Mouse (Mus musculus): ENCODE data around the gene Pabpn1l. TPM values are rescaled to one million over a fixed set of nuclear protein-coding genes. Genes with fewer than 3 reads are reported as not detected.
A peak's percentile ranks its signal among the peaks of the same experiment; 100 is the strongest.

Pabpn1l gene
- polyA plus RNA-seq, 1 experiment from 2014 or later, result not detected

GRCm38 (mm10) chr8:122656056-122656999, 33.8 kb upstream of the Pabpn1l start:
- no peak overlapping the region for H3K27ac ChIP-seq (ENCODE audit: low read depth, low read length)
- H3K36me3 ChIP-seq (ENCODE audit: control insufficient read depth, insufficient read depth, low read length), result no peaks in the 10 kb centered on the region
- 0 out of 2 replicates have a peak, but pooled peaks have one; percentile 32 for ATAC-seq (replicated peaks; ENCODE audit: insufficient number of reproducible peaks, low FRiP score, low TSS enrichment)
- no peak overlapping the region for H3K4me2 ChIP-seq
- no peaks in the 10 kb centered on the region for H3K9me3 ChIP-seq (replicated peaks; ENCODE audit: control insufficient read depth, low read length)
- 55% methylated on average over 13 of the region's 13 CpGs for WGBS (ENCODE audit: insufficient replicate concordance)
- H3K9ac ChIP-seq (ENCODE audit: low read depth, low read length), result no peak overlapping the region
- H3K4me1 ChIP-seq (ENCODE audit: control insufficient read depth, insufficient read depth, low read length), result peaks cover 33% of the 10 kb centered on the region
- no peak overlapping the region for H3K4me3 ChIP-seq (ENCODE audit: low read depth, low read length)
- no peaks in the 10 kb centered on the region for H3K27me3 ChIP-seq (ENCODE audit: control insufficient read depth, insufficient read depth, low read length)

- H3K27me3 ChIP-seq (ENCODE audit: control insufficient read depth, insufficient read depth, low read length), result no peaks in the 10 kb centered on the region
- no peak for ATAC-seq (replicated peaks; ENCODE audit: insufficient number of reproducible peaks, low FRiP score, low TSS enrichment)
- 59% methylated on average over 7 of the region's 7 CpGs for WGBS (ENCODE audit: insufficient replicate concordance)
- H3K4me3 ChIP-seq (ENCODE audit: low read depth, low read length), result no peak overlapping the region
- no peak overlapping the region for H3K9ac ChIP-seq (ENCODE audit: low read depth, low read length)
- H3K4me2 ChIP-seq, result no peak overlapping the region
- H3K4me1 ChIP-seq (ENCODE audit: control insufficient read depth, insufficient read depth, low read length), result peaks cover 26% of the 10 kb centered on the region
- no peak overlapping the region for H3K27ac ChIP-seq (ENCODE audit: low read depth, low read length)
- H3K9me3 ChIP-seq (replicated peaks; ENCODE audit: control insufficient read depth, low read length), result no peaks in the 10 kb centered on the region
- no peaks in the 10 kb centered on the region for H3K36me3 ChIP-seq (ENCODE audit: control insufficient read depth, insufficient read depth, low read length)
These were observed 32.2 kb upstream of the Pabpn1l start for GRCm38 (mm10) chr8:122654768-122655167.

- no peak overlapping the region for H3K27ac ChIP-seq (ENCODE audit: low read depth, low read length)
- 66% methylated on average over 6 of the region's 6 CpGs for WGBS (ENCODE audit: insufficient replicate concordance)
- H3K9ac ChIP-seq (ENCODE audit: low read depth, low read length), result no peak overlapping the region
- H3K9me3 ChIP-seq (replicated peaks; ENCODE audit: control insufficient read depth, low read length), result no peaks in the 10 kb centered on the region
- H3K4me2 ChIP-seq, result no peak overlapping the region
- no peaks in the 10 kb centered on the region for H3K27me3 ChIP-seq (ENCODE audit: control insufficient read depth, insufficient read depth, low read length)
- no peaks in the 10 kb centered on the region; the same call in 1 of the 2 replicates for H3K36me3 ChIP-seq (ENCODE audit: control insufficient read depth, insufficient read depth, low read length)
- no peak for ATAC-seq (replicated peaks; ENCODE audit: insufficient number of reproducible peaks, low FRiP score, low TSS enrichment)
- no peak overlapping the region for H3K4me3 ChIP-seq (ENCODE audit: low read depth, low read length)
- peaks cover 21% of the 10 kb centered on the region for H3K4me1 ChIP-seq (ENCODE audit: control insufficient read depth, insufficient read depth, low read length)
These were observed 30.1 kb upstream of the Pabpn1l start for GRCm38 (mm10) chr8:122652643-122653042.

- Histone ChIP-seq H3K4me3 (ENCODE audit: low read depth, low read length) (no peak overlapping the region), H3K4me1 (ENCODE audit: control insufficient read depth, insufficient read depth, low read length) (peaks cover 26% of the 10 kb centered on the region), H3K27me3 (ENCODE audit: control insufficient read depth, insufficient read depth, low read length) (no peaks in the 10 kb centered on the region), H3K9me3 (replicated peaks; ENCODE audit: control insufficient read depth, low read length) (no peaks in the 10 kb centered on the region), H3K36me3 (ENCODE audit: control insufficient read depth, insufficient read depth, low read length) (no peaks in the 10 kb centered on the region; the same call in 1 of the 2 replicates), H3K4me2 (no peak overlapping the region), H3K9ac (ENCODE audit: low read depth, low read length) (no peak overlapping the region; the same call in 1 of the 2 replicates), H3K27ac (ENCODE audit: low read depth, low read length) (no peak overlapping the region)
- no peak for ATAC-seq (replicated peaks; ENCODE audit: insufficient number of reproducible peaks, low FRiP score, low TSS enrichment)
- 75% methylated on average over 13 of the region's 16 CpGs for WGBS (ENCODE audit: insufficient replicate concordance)
These were observed 28.9 kb upstream of the Pabpn1l start for GRCm38 (mm10) chr8:122651326-122651921.

GRCm38 (mm10) chr8:122648192-122648970, 25.8 kb upstream of the Pabpn1l start:
- no peak for ATAC-seq (replicated peaks; ENCODE audit: insufficient number of reproducible peaks, low FRiP score, low TSS enrichment)
- H3K27ac ChIP-seq (ENCODE audit: low read depth, low read length), result no peak overlapping the region
- H3K36me3 ChIP-seq (ENCODE audit: control insufficient read depth, insufficient read depth, low read length), result no peaks in the 10 kb centered on the region; the same call in 1 of the 2 replicates
- H3K9ac ChIP-seq (ENCODE audit: low read depth, low read length), result no peak overlapping the region
- H3K9me3 ChIP-seq (replicated peaks; ENCODE audit: control insufficient read depth, low read length), result no peaks in the 10 kb centered on the region
- no peak overlapping the region for H3K4me2 ChIP-seq
- H3K4me1 ChIP-seq (ENCODE audit: control insufficient read depth, insufficient read depth, low read length), result peaks cover 22% of the 10 kb centered on the region
- no peaks in the 10 kb centered on the region for H3K27me3 ChIP-seq (ENCODE audit: control insufficient read depth, insufficient read depth, low read length)
- WGBS (ENCODE audit: insufficient replicate concordance), result 77% methylated on average over 15 of the region's 15 CpGs
- H3K4me3 ChIP-seq (ENCODE audit: low read depth, low read length), result no peak overlapping the region

- Histone ChIP-seq H3K9me3 (replicated peaks; ENCODE audit: control insufficient read depth, low read length) (no peaks in the 10 kb centered on the region), H3K4me2 (no peak overlapping the region), H3K27ac (ENCODE audit: low read depth, low read length) (no peak overlapping the region), H3K27me3 (ENCODE audit: control insufficient read depth, insufficient read depth, low read length) (no peaks in the 10 kb centered on the region), H3K9ac (ENCODE audit: low read depth, low read length) (no peak overlapping the region), H3K4me1 (ENCODE audit: control insufficient read depth, insufficient read depth, low read length) (peaks cover 15% of the 10 kb centered on the region; the same call in 1 of the 2 replicates), H3K36me3 (ENCODE audit: control insufficient read depth, insufficient read depth, low read length) (no peaks in the 10 kb centered on the region; the same call in 1 of the 2 replicates), H3K4me3 (ENCODE audit: low read depth, low read length) (no peak overlapping the region)
- WGBS (ENCODE audit: insufficient replicate concordance), result 67% methylated on average over 16 of the region's 16 CpGs
- ATAC-seq (replicated peaks; ENCODE audit: insufficient number of reproducible peaks, low FRiP score, low TSS enrichment), result no peak
These were observed 23.8 kb upstream of the Pabpn1l start for GRCm38 (mm10) chr8:122646337-122646736.

GRCm38 (mm10) chr8:122644175-122644954, 21.8 kb upstream of the Pabpn1l start:
- H3K4me3 ChIP-seq (ENCODE audit: low read depth, low read length), result no peak overlapping the region
- WGBS (ENCODE audit: insufficient replicate concordance), result 61% methylated on average over 6 of the region's 6 CpGs
- H3K4me2 ChIP-seq, result no peak overlapping the region
- peaks cover 27% of the 10 kb centered on the region for H3K4me1 ChIP-seq (ENCODE audit: control insufficient read depth, insufficient read depth, low read length)
- ATAC-seq (replicated peaks; ENCODE audit: insufficient number of reproducible peaks, low FRiP score, low TSS enrichment), result no peak
- no peak overlapping the region for H3K9ac ChIP-seq (ENCODE audit: low read depth, low read length)
- no peaks in the 10 kb centered on the region for H3K27me3 ChIP-seq (ENCODE audit: control insufficient read depth, insufficient read depth, low read length)
- H3K9me3 ChIP-seq (replicated peaks; ENCODE audit: control insufficient read depth, low read length), result no peaks in the 10 kb centered on the region
- H3K27ac ChIP-seq (ENCODE audit: low read depth, low read length), result no peak overlapping the region
- H3K36me3 ChIP-seq (ENCODE audit: control insufficient read depth, insufficient read depth, low read length), result no peaks in the 10 kb centered on the region; the same call in 1 of the 2 replicates

- Histone ChIP-seq H3K4me1 (ENCODE audit: control insufficient read depth, insufficient read depth, low read length) (peaks cover 31% of the 10 kb centered on the region), H3K27me3 (ENCODE audit: control insufficient read depth, insufficient read depth, low read length) (no peaks in the 10 kb centered on the region), H3K4me2 (no peak overlapping the region), H3K9me3 (replicated peaks; ENCODE audit: control insufficient read depth, low read length) (no peaks in the 10 kb centered on the region), H3K4me3 (ENCODE audit: low read depth, low read length) (no peak overlapping the region), H3K27ac (ENCODE audit: low read depth, low read length) (no peak overlapping the region), H3K9ac (ENCODE audit: low read depth, low read length) (no peak overlapping the region), H3K36me3 (ENCODE audit: control insufficient read depth, insufficient read depth, low read length) (no peaks in the 10 kb centered on the region)
- ATAC-seq (replicated peaks; ENCODE audit: insufficient number of reproducible peaks, low FRiP score, low TSS enrichment), result no peak
- WGBS (ENCODE audit: insufficient replicate concordance), result 60% methylated on average over 9 of the region's 9 CpGs
These were observed 19.5 kb upstream of the Pabpn1l start for GRCm38 (mm10) chr8:122642071-122642470.
